Mouse (Mus musculus): ENCODE results near the gene Nppb.

DNA sequence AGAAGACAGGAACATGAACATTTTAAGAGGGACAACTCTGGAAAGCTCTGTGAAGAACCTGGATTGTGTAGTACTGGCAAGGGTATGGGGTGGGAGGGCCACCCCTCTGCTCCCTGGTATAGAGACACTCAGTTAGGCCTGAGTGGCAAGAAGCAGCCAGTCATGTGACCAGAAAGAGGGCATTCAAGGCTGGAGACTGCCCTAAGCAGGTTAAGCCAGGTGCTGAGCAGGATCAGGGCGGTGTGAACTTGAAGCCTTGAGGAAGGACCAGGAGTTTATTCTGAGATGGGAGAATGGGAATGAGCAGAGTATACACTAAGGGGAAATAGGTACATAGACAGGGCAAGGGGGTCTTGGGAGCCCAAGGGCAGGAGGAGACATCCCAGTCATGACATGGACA, 42.6 kb upstream of the Nppb start:
- TF ChIP-seq CTCF (IDR thresholded peaks at IDR 0.05; ENCODE audit: borderline replicate concordance, extremely low read depth, insufficient read depth, insufficient read length) (no peak), POLR2A (IDR thresholded peaks at IDR 0.05; ENCODE audit: borderline replicate concordance, extremely low read depth, insufficient read depth, insufficient read length, poor library complexity, severe bottlenecking) (no peak)
